In genomic region chr6:48440306-48441014, GRCm38 (mm10) we compare ENCODE assay signal across 13 mouse cellular contexts. TPM values are rescaled to one million over a fixed set of nuclear protein-coding genes. Genes with fewer than 3 reads are reported as not detected.
A peak's percentile ranks its signal among the peaks of the same experiment; 100 is the strongest.
DNase-seq lines count a peak whose midpoint lies in the region; ATAC-seq lines count a peak whose summit lies in the region.
"Had no signal": no experiment of that assay in that cellular context is flagged by ENCODE, and none has a peak within 500 bp of the region (broad histone marks: within the 10 kb centered on the region; RNA-seq: fewer than 3 reads in every experiment).

No protein-coding gene starts in this region.

- WGBS in heart, embryonic 13.5 days, result 38% methylated on average over 14 of the region's 14 CpGs
- WGBS in kidney, embryonic 16.5 days, result 22% methylated on average over 14 of the region's 14 CpGs

- no peak overlapping the region for H3K4me2 ChIP-seq in heart, embryonic 13.5 days
- H3K4me2 ChIP-seq in kidney, embryonic 16.5 days (replicated peaks; ENCODE audit: low read depth, low read length), result no peak overlapping the region
- H3K4me2 ChIP-seq: liver, embryonic 15.5 days had no signal

- H3K4me1 ChIP-seq in heart, embryonic 13.5 days, result peaks cover 72% of the 10 kb centered on the region
- H3K4me1 ChIP-seq in kidney, embryonic 16.5 days (ENCODE audit: insufficient read depth, low read length), result peaks cover 61% of the 10 kb centered on the region
- H3K4me1 ChIP-seq: liver, embryonic 15.5 days had no signal

- peaks cover 33% of the 10 kb centered on the region for H3K27me3 ChIP-seq in heart, embryonic 13.5 days (replicated peaks)
- H3K27me3 ChIP-seq in kidney, embryonic 16.5 days (ENCODE audit: insufficient read depth, low read length), result no peaks in the 10 kb centered on the region

- H3K4me3 ChIP-seq in heart, embryonic 13.5 days, result no peak overlapping the region
- no peak overlapping the region for H3K4me3 ChIP-seq in kidney, embryonic 16.5 days (ENCODE audit: low read length)
- H3K4me3 ChIP-seq: left cerebral cortex, adult 2 months; liver, embryonic 15.5 days; myocyte had no signal

- no peak for ATAC-seq in heart, embryonic 13.5 days (ENCODE audit: extremely low read depth, insufficient number of reproducible peaks, low FRiP score, low TSS enrichment)
- no peak for ATAC-seq in kidney, embryonic 16.5 days (ENCODE audit: low FRiP score, low TSS enrichment)
- ATAC-seq: activated CD4-positive, CD25-positive, alpha-beta regulatory T cell, adult 4 months; intestine, postnatal 0 days had no signal

- peaks cover 63% of the 10 kb centered on the region for H3K36me3 ChIP-seq in heart, embryonic 13.5 days
- H3K36me3 ChIP-seq in kidney, embryonic 16.5 days (ENCODE audit: insufficient read depth, low read length), result peaks cover 44% of the 10 kb centered on the region

- H3K27ac ChIP-seq in heart, embryonic 13.5 days (replicated peaks), result 0 out of 2 replicates have a peak overlapping the region, but pooled peaks have one; percentile 42
- H3K27ac ChIP-seq in kidney, embryonic 16.5 days (ENCODE audit: low read length), result peak overlapping the region; percentile 79
- H3K27ac ChIP-seq: left cerebral cortex, adult 2 months; liver, embryonic 15.5 days had no signal

- DNase-seq in heart, postnatal 4 days, result no peak
- peak; percentile 73 for DNase-seq in A20 (ENCODE audit: low read depth, low spot score)
- DNase-seq in MN1 (ENCODE audit: low spot score), result peak; percentile 14
- no peak for DNase-seq in left cerebral cortex, adult 18-20 months (ENCODE audit: low spot score in 2 of 2)
- no peak for DNase-seq in adrenal gland, postnatal 36 days

- H3K9ac ChIP-seq in heart, embryonic 13.5 days, result 0 out of 2 replicates have a peak overlapping the region, but pooled peaks have one; percentile 44
- 0 out of 2 replicates have a peak overlapping the region, but pooled peaks have one; percentile 8 for H3K9ac ChIP-seq in kidney, embryonic 16.5 days (replicated peaks; ENCODE audit: low read length)
- H3K9ac ChIP-seq: liver, embryonic 15.5 days had no signal

- no peaks in the 10 kb centered on the region for H3K9me3 ChIP-seq in heart, embryonic 13.5 days
- H3K9me3 ChIP-seq in kidney, embryonic 16.5 days (ENCODE audit: low read length), result no peaks in the 10 kb centered on the region
- H3K9me3 ChIP-seq: liver, embryonic 15.5 days had no signal

RNA-seq across cellular contexts. Expression of gene Zfp467, which starts 5.2 kb away (rescaled TPM):
- 16.1 and 20.8 TPM in 2 replicates for polyA plus RNA-seq in heart, embryonic 13.5 days (2015; fragmentation: Nextera tagmentation; extraction: Ambion mirVana)
- 10 to 100 TPM; 17.1 to 25.9 TPM for total RNA-seq in heart, postnatal 4 days (2021)
- 32.0 and 33.9 TPM in 2 replicates for polyA plus RNA-seq in kidney, embryonic 16.5 days (2015; fragmentation: Nextera tagmentation; extraction: Ambion mirVana)
- 10 to 100 TPM; 30.9 to 31.6 TPM for total RNA-seq in left cerebral cortex, adult 18-20 months (2021)
- 10 to 100 TPM; 31.2 to 62.6 TPM for total RNA-seq in adrenal gland, postnatal 36 days (2021)

RNA-seq across cellular contexts. Expression of gene Sspo, which starts 7.6 kb away (rescaled TPM):
- polyA plus RNA-seq in heart, embryonic 13.5 days (2015; fragmentation: Nextera tagmentation; extraction: Ambion mirVana), result 0.22 and 0.27 TPM in 2 replicates
- total RNA-seq in heart, postnatal 4 days (2021), result under 1 TPM; 0.38 to 0.64 TPM
- polyA plus RNA-seq in kidney, embryonic 16.5 days (2015; fragmentation: Nextera tagmentation; extraction: Ambion mirVana), result 0.36 and 0.97 TPM in 2 replicates
- total RNA-seq in left cerebral cortex, adult 18-20 months (2021), result 1 to 10 TPM in 1 of 2 experiments, under 1 TPM in 1; 0.16 to 1.1 TPM
- total RNA-seq in adrenal gland, postnatal 36 days (2021), result 1 to 10 TPM; 1.9 to 2.4 TPM
- total RNA-seq: megakaryocyte, adult 5-6 weeks had no signal

RNA-seq across cellular contexts. Expression of gene Krba1, which starts 45.1 kb away (rescaled TPM):
- 15.4 and 17.8 TPM in 2 replicates for polyA plus RNA-seq in heart, embryonic 13.5 days (2015; fragmentation: Nextera tagmentation; extraction: Ambion mirVana)
- 10 to 100 TPM; 32.5 to 40.1 TPM for total RNA-seq in heart, postnatal 4 days (2021)
- 22.7 and 26.4 TPM in 2 replicates for polyA plus RNA-seq in kidney, embryonic 16.5 days (2015; fragmentation: Nextera tagmentation; extraction: Ambion mirVana)
- 10 to 100 TPM; 45.9 to 47.5 TPM for total RNA-seq in left cerebral cortex, adult 18-20 months (2021)
- total RNA-seq in adrenal gland, postnatal 36 days (2021), result 10 to 100 TPM; 19.2 to 37.3 TPM

Comparison
In these comparisons a context has a peak if more than half of its experiments do, and no peak if none do; other contexts are left out.
1. DNase-seq: peak in A20 (single experiment) and MN1 (single experiment); none in heart, postnatal 4 days (single experiment), left cerebral cortex, adult 18-20 months (0 of 2) and adrenal gland, postnatal 36 days (0 of 2).